Mouse (Mus musculus) erythroblast, embryonic 14.5 days (primary cell): ENCODE measurements around the gene Ccdc33.

Source experiments
- GATA1 ChIP-seq: IDR thresholded peaks from 2 replicates; pipeline ENCODE4 v1.6.1; 2012; ENCODE audit warnings: low read length, inconsistent platforms, mixed read lengths
- TAL1 ChIP-seq: IDR thresholded peaks from 3 replicates; pipeline ENCODE4 v1.6.1; 2012; ENCODE audit warnings: low read length, inconsistent platforms, mixed read lengths

GRCm38 (mm10) chr9:58099836-58100565 is 18.6 kb downstream of the Ccdc33 start:
- TF ChIP-seq TAL1 (no peak), GATA1 (no peak)
